Mouse (Mus musculus) liver, adult 2 months (tissue): Measurements from ENCODE around the gene Mrrf. TPM values are rescaled to one million over a fixed set of nuclear protein-coding genes. Genes with fewer than 3 reads are reported as not detected.
A peak's percentile ranks its signal among the peaks of the same experiment; 100 is the strongest.

Experiments used
- DNase-seq: peaks from one replicate; pipeline ENCODE4 v3.0.0-alpha.2; 2011; ENCODE audit warnings: low read depth, low spot score; ENCODE audit errors: extremely low read depth
- H3K27ac ChIP-seq: fragments of 200-500 bp; replicated peaks from 2 replicates; pipeline ENCODE4 v1.5.1; 2012; ENCODE audit warnings: low read depth, mild to moderate bottlenecking, control low read depth, inconsistent platforms, low read length; ENCODE audit not compliant: insufficient read depth
- H3K27me3 ChIP-seq: fragments of 200-500 bp; 2 replicates; pipeline ENCODE4 v1.6.1; 2012; ENCODE audit warnings: mild to moderate bottlenecking, moderate library complexity, low read length, inconsistent platforms; ENCODE audit not compliant: control insufficient read depth, insufficient read depth
- H3K36me3 ChIP-seq: fragments of 200-500 bp; 2 replicates; pipeline ENCODE4 v1.6.1; 2012; ENCODE audit warnings: low read length, inconsistent platforms; ENCODE audit not compliant: control insufficient read depth, insufficient read depth
- H3K4me1 ChIP-seq: fragments of 200-500 bp; 2 replicates; pipeline ENCODE4 v1.6.1; 2011; ENCODE audit warnings: low read length; ENCODE audit not compliant: control insufficient read depth, insufficient read depth
- H3K4me3 ChIP-seq: fragments of 200-500 bp; 2 replicates; pipeline ENCODE4 v1.5.1; 2011; ENCODE audit warnings: low read depth, mild to moderate bottlenecking, control low read depth, low read length, moderate library complexity; ENCODE audit not compliant: insufficient read depth
- H3K79me2 ChIP-seq: fragments of 200-500 bp; 2 replicates; pipeline ENCODE4 v1.6.1; 2012; ENCODE audit warnings: inconsistent platforms, mild to moderate bottlenecking, low read length, moderate library complexity; ENCODE audit not compliant: control insufficient read depth, insufficient read depth
- H3K9ac ChIP-seq: fragments of 200-500 bp; 2 replicates; pipeline ENCODE4 v1.6.1; 2012; ENCODE audit warnings: low read depth, mild to moderate bottlenecking, control low read depth, inconsistent platforms, low read length
- CTCF ChIP-seq: fragments of 200-500 bp; IDR thresholded peaks from 2 replicates; pipeline ENCODE4 v1.5.1; 2011; ENCODE audit warnings: low read depth, low read length, control low read depth
- POLR2A ChIP-seq: fragments of 200-500 bp; IDR thresholded peaks from 2 replicates; pipeline ENCODE4 v1.6.1; 2011; ENCODE audit warnings: low read length, control low read depth; ENCODE audit not compliant: insufficient read depth; ENCODE audit errors: extremely low read depth
- WGBS: fragments of 180-500 bp; shearing (Covaris S2); methylation state at CpG from one replicate; pipeline ENCODE4 v1.1.7; 2018; 5-methylcytosine and 5-hydroxymethylcytosine counted together
- polyA plus RNA-seq: library from polyadenylated mRNA; depleted of rRNA; stranded (reverse); fragments of >200 nt; gene quantifications from 2 replicates; pipeline ENCODE4 v1.2.3, GENCODE M21; 2012
- total RNA-seq: library from RNA; depleted of rRNA; stranded (reverse); fragments of >200 nt; gene quantifications from 2 replicates; pipeline ENCODE4 v1.2.3, GENCODE M21; 2014

The Mrrf gene
- total and polyA plus RNA-seq, 2 experiments = 20.0 to 28.0 TPM

DNA sequence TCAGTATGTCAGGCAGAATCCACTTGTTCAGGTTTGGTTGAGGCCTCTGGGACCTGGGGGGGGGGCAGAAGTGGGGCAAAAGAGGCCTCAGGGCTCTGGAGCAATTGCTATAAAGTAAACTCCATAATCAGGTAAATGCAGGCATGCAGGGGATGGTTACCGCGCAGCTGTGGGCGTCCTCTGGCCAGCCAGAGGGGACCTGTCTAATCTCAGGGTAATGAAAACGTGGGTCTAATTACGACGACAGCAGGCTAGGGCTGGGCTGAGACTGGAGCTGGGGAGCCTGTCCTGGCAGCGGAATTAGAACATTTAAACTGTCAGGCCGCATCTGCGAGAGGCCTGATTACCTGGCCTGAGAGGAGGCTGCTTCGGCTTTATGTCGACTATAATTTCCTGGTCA, 70.9 kb downstream of the Mrrf start:
- no peaks in the 10 kb centered on the region for H3K79me2 ChIP-seq
- H3K27me3 ChIP-seq = peaks cover 5% of the 10 kb centered on the region; the same call in 1 of the 2 replicates
- TF ChIP-seq CTCF (no peak), POLR2A (no peak)
- 93% methylated on average over 11 of the region's 11 CpGs for WGBS
- H3K9ac ChIP-seq = no peak overlapping the region
- H3K4me3 ChIP-seq = no peak overlapping the region
- DNase-seq = no peak
- no peaks in the 10 kb centered on the region for H3K4me1 ChIP-seq
- H3K36me3 ChIP-seq = no peaks in the 10 kb centered on the region
- no peak overlapping the region for H3K27ac ChIP-seq

DNA sequence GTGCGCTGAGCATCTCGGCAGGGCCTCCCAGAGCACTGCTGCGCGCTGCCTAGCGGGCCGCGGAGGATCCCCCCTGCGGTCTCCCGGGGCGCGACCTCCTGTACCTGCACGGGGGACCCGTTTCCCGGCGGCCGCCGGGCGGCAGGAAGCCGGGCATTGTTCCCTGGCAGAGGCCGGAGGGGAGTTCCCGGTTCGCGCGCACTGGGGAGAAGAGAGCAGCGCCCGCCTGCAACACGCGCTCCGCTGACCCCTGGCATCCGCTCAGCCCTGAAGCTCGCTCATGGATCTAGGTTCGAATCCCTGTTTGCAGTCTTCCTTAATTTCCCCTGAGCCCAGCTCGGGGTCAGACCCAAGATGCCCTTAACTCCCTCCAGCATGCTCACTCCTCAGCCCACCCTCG, 74.6 kb downstream of the Mrrf start:
- 14% methylated on average over 29 of the region's 34 CpGs for WGBS
- no peak for DNase-seq
- no peak overlapping the region for H3K4me3 ChIP-seq
- no peaks in the 10 kb centered on the region for H3K36me3 ChIP-seq
- H3K27ac ChIP-seq = no peak overlapping the region
- H3K4me1 ChIP-seq = peaks cover under 1% of the 10 kb centered on the region; the same call in 1 of the 2 replicates
- TF ChIP-seq POLR2A (no peak), CTCF (no peak)
- no peaks in the 10 kb centered on the region for H3K79me2 ChIP-seq
- H3K27me3 ChIP-seq = peaks cover 2% of the 10 kb centered on the region; the same call in 1 of the 2 replicates
- no peak overlapping the region for H3K9ac ChIP-seq

DNA sequence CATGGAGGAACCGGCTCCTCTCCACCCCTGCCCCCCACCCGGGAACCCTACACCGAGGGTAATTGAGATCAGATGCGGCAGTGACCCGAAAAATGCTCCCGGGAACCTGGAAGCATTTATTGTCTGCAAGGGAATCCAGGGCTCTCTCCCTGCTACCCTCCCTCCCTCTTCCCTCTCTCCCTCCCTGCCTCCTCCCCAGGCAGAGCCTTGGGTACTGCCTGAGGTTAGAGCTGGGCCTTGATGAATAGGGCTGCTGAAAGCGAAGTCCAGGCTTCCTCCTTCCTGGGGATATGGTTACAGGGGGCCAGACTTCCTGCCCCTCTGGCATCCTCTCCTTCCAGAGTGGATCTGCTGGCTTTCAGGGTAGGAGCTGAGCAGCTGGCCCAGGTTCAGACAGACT, 75.6 kb downstream of the Mrrf start:
- Histone ChIP-seq H3K79me2 (no peaks in the 10 kb centered on the region), H3K27me3 (no peaks in the 10 kb centered on the region), H3K4me3 (no peak overlapping the region), H3K4me1 (peaks cover 7% of the 10 kb centered on the region; the same call in 1 of the 2 replicates), H3K9ac (no peak overlapping the region), H3K27ac (no peak overlapping the region), H3K36me3 (no peaks in the 10 kb centered on the region)
- DNase-seq = no peak
- 75% methylated on average over 7 of the region's 7 CpGs for whole genome bisulfite sequencing
- TF ChIP-seq POLR2A (no peak), CTCF (no peak)

DNA sequence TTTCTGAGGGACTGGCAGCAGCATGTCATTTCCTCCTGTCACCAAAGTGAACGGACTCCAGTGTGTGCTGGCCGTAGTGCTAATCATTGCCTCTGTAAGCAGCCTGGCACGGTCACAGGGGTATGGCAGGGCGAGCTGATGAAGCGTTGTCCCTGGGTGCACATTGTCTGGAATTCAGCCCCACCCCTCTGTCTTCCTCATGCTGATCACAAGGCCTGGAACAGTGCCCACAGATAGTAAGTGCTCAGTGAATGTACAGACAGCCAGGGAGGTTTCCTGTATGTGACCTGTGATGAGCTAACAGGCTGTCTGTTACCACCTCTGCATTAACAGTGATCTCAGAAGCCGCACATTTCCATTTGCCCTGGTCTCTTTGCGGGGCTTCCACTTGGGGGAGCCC, 76.9 kb downstream of the Mrrf start:
- no peak overlapping the region for H3K4me3 ChIP-seq
- no peaks in the 10 kb centered on the region for H3K36me3 ChIP-seq
- H3K4me1 ChIP-seq = peaks cover 7% of the 10 kb centered on the region; the same call in 1 of the 2 replicates
- no peaks in the 10 kb centered on the region for H3K27me3 ChIP-seq
- no peaks in the 10 kb centered on the region for H3K79me2 ChIP-seq
- 64% methylated on average over 7 of the region's 7 CpGs for WGBS
- no peak overlapping the region for H3K27ac ChIP-seq
- DNase-seq = no peak
- no peak overlapping the region for H3K9ac ChIP-seq
- TF ChIP-seq POLR2A = no peak
- no peak for TF ChIP-seq CTCF

DNA sequence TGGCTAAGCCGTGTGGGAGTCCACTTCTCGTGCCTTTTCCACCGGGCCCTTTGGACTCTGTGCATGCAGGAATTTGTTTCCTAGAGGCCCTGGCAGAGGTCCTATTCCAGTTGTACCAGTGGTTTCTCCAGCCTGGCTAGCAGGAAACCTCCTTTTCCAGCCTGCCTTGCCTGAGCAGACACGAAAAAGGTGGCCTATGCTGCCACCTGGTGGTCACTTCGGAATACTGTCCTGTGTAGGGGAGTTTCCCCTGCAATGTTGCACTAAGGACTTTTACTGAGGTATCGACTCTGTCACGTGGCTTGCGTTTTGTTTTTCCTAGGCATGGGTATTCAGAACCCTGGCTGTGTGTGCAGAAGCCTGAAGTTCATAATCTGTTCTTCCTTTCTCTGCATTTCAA, 77.8 kb downstream of the Mrrf start:
- under 1% methylated on average over 8 of the region's 8 CpGs for WGBS
- no peaks in the 10 kb centered on the region for H3K27me3 ChIP-seq
- H3K36me3 ChIP-seq = no peaks in the 10 kb centered on the region
- no peak overlapping the region for H3K4me3 ChIP-seq
- H3K79me2 ChIP-seq = no peaks in the 10 kb centered on the region
- no peak overlapping the region for H3K27ac ChIP-seq
- peaks cover 7% of the 10 kb centered on the region; the same call in 1 of the 2 replicates for H3K4me1 ChIP-seq
- DNase-seq = peak; percentile 82
- TF ChIP-seq POLR2A (no peak), CTCF (peak; percentile 88)
- H3K9ac ChIP-seq = no peak overlapping the region

DNA sequence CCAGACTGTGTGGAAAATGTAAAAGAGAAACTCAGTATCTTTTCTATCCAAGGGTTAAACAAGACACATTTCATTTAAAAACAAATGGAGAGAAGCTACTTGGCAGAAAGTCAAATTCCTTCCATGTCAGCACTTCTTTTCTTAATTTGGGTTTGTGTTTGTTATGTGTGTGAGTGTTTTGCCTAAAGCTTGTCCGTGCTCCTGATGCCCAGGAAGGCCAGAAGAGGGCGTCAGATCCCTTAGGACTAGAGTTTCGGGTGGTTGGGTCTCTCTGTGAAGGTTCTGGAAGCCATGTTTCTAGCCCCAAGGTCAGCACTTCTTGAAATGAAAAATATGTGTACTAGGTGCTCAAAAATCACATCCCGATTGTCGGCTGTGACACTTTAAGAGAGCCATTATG, 78.2 kb downstream of the Mrrf start:
- Histone ChIP-seq H3K4me1 (peaks cover 7% of the 10 kb centered on the region; the same call in 1 of the 2 replicates), H3K27me3 (no peaks in the 10 kb centered on the region), H3K36me3 (no peaks in the 10 kb centered on the region), H3K9ac (no peak overlapping the region), H3K79me2 (no peaks in the 10 kb centered on the region), H3K4me3 (no peak overlapping the region), H3K27ac (no peak overlapping the region)
- WGBS = 72% methylated on average over 5 of the region's 5 CpGs
- TF ChIP-seq POLR2A = no peak
- TF ChIP-seq CTCF = peak; percentile 64
- no peak for DNase-seq
